Mouse (Mus musculus): ENCODE measurements around the gene Il34.

Il34 gene

GRCm38 (mm10) chr8:110776335-110776734 lies 29.4 kb downstream of the Il34 start:
- no peak for DNase-seq (ENCODE audit: low read depth, low spot score)

GRCm38 (mm10) chr8:110775721-110776120 lies 30.0 kb downstream of the Il34 start:
- no peak for DNase-seq (ENCODE audit: low read depth, low spot score)

GRCm38 (mm10) chr8:110775316-110775715 lies 30.4 kb downstream of the Il34 start:
- DNase-seq (ENCODE audit: low read depth, low spot score) = no peak

GRCm38 (mm10) chr8:110774725-110775124 lies 31.0 kb downstream of the Il34 start:
- DNase-seq (ENCODE audit: low read depth, low spot score) = no peak

- no peak for DNase-seq (ENCODE audit: low read depth, low spot score)
These were observed 31.7 kb downstream of the Il34 start for GRCm38 (mm10) chr8:110774047-110774446.

DNA sequence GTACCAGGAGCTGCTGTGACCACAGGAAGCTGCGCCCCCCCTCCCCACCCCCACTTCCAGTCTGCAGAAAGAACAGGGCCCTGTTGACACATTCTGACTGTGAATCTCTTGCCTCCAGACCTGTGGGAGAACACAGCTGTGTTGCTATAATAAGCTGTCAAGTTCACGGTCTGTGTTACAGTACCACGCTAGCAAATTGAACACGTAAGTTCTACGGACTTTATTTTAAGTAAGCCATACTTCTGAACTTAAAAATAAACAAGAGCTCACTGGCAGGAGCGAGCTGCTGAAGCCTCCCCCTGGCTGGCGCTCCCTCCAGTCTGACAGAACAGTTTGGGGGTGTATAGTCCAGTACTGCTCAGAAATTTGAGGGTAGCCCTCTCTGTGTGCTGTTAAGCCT lies 33.3 kb downstream of the Il34 start:
- no peak for DNase-seq (ENCODE audit: low read depth, low spot score)

GRCm38 (mm10) chr8:110767261-110767660 lies 38.5 kb downstream of the Il34 start:
- DNase-seq (ENCODE audit: low read depth, low spot score) = no peak

DNA sequence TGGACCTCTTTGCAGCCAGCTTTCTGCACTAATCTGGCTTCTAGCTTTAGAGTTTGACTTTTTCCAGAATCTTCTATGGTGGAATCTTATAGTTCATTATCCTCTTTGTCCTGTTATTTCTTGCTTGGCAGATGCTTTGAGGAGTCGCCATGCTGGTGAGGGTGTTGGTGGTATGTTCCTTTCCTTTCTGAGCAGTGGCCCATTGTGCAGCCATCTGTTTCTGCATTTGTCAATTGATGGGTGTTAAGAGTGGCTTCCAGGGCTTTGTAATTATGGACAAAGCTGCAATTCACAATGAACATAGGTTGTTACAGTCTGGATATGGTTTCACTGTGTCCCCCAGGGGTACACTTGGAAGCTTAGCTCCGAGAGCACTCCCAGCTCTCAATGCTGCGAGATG lies 41.1 kb downstream of the Il34 start:
- no peak for DNase-seq (ENCODE audit: low read depth, low spot score)

- no peak for DNase-seq (ENCODE audit: low read depth, low spot score)
These were observed 43.7 kb downstream of the Il34 start for GRCm38 (mm10) chr8:110761988-110762387.

GRCm38 (mm10) chr8:110761185-110761584 lies 44.5 kb downstream of the Il34 start:
- DNase-seq (ENCODE audit: low read depth, low spot score) = no peak

- no peak for DNase-seq (ENCODE audit: low read depth, low spot score)
These were observed 45.3 kb downstream of the Il34 start for GRCm38 (mm10) chr8:110760280-110760940.

DNA sequence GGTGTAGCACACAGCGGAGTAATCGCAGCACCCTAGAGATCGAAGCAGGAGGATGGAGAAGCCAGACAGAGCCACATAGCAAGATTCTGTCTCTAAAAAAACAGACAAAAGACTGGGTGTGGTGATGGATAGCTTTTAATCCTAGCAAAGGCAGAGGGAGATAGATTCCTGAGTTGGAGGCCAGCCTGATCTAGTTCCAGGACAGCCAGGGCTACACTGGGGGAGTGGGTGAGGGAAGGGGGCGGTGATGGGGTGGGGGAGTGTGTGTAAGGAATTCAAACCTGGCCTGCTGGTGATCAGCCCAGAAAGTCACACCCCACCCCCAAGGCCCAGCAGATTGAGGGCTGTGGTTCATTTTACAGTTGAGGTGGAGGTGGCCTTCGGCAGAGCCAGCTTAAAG lies 49.5 kb downstream of the Il34 start:
- no peak for DNase-seq (ENCODE audit: low read depth, low spot score)

DNA sequence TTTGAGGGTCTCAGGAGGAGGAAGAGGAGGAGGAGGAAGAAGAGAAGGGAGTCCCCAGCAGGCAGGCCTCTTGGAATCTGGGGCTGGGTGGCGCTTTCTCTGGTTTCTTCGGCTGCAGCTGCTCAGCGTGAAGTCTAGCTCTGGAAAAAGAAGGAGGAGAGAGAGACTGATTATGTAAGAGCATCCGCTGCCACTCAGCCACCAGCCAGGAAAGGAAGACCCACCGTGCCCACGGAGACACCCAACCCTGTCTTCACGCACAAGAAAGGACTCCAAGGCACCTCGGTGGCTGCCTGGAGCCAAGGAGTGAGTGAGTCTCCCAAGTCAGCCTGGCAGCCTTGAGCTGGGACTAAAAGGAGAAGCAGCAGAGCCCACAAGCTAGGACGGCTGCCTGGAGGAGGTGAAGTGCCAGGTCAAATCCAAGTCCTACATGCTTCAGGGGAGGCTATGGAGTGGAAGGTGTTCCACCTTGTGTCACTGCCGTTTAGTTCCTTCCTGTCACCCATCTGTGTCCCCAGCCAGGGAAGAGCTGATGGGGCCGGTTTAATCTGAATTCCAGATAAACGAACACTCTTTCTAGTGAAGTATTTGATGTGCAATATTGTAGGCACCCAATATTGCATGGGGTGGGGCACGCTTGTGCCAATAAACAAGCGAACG lies 50.1 kb downstream of the Il34 start:
- no peak for DNase-seq (ENCODE audit: low read depth, low spot score)

DNA sequence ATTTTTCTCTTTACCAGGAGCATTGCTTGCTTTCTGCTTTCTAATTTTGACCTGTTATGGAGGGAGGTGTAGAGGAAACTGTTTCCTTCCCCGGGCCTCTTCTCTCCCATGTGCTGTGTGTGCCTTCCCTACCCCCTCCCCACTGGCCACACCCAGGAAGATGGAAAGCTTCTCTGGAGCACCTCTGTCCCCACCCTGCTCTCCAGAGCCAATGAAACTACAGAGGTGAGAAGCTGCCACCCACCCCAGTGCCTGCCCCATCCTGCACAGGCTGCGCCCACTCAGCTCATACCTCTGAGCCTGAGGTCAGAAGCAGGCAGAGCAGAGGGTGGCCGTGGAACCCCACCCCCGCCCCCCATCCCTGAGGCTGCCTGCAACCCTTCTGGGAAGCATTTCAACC lies 51.0 kb downstream of the Il34 start:
- no peak for DNase-seq (ENCODE audit: low read depth, low spot score)

DNA sequence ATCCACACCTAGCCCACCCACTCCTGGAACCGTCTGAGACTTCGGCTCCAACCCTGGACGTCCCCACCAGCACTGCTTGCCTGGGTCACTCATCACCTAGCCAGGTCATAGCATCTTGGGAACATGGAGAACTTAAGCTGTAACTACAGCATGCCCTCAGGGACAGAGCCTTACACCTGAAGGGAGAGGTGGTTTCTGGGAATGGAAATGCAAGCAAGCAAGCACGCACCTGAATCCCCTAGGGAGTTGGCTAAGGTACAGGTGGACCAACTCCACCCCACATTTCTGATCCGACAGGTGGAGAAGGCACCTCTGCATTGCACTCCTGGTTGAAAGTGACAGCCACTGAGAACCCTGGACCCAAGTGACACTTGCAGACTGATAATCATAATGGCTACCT lies 54.2 kb downstream of the Il34 start:
- no peak for DNase-seq (ENCODE audit: low read depth, low spot score)

GRCm38 (mm10) chr8:110750269-110750668 lies 55.5 kb downstream of the Il34 start:
- no peak for DNase-seq (ENCODE audit: low read depth, low spot score)

DNA sequence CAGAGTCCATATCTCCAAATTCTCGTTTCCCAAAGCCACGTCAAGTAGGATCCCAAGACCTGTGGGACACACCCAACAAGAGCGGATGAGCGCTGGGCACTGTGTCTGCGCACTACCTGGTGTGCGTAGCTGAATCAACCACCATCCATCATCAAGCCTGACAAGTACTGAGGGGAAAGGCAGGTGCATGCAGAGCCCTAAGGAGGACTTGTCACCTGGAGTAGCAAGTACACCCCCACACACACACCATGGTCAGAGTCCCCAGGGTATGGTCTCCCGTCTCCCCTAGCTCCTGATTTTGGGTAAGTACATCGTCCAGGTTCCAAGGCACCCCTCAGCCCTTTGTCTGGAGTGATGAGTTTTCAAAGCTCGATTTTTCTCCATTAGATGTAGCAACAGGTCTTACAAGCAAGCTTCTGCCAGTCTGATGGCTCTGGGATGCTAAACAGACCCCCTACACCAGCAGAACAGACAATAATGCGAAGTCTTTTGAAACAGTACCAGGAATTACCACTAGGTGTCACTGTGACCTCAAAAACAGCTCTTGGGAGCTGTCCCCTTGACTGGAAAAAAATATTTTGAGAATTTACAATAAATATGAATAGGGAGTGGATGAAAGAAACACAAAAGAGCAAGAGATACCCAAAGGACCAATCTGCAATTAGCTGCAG lies 56.1 kb downstream of the Il34 start:
- DNase-seq (ENCODE audit: low read depth, low spot score) = peak; percentile 52

- no peak for DNase-seq (ENCODE audit: low read depth, low spot score)
These were observed 59.1 kb downstream of the Il34 start for GRCm38 (mm10) chr8:110746661-110747060.

DNA sequence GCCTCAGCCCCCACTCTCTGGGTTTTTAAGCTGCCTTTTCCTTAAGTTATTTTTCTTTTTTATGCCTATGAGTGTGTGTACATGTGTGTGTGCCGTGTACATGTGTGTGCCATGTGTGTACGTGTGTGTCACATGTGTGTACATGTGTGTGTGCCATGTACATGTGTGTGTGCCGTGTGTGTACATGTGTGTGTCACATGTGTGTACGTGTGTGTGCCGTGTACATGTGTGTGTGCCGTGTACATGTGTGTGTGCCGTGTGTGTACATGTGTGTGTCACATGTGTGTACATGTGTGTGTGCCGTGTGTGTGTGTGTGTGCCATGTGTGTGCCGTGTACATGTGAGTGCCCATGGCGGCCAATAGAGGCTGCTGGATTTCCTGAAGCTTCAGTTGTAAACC lies 60.6 kb downstream of the Il34 start:
- no peak for DNase-seq (ENCODE audit: low read depth, low spot score)

GRCm38 (mm10) chr8:110742452-110742818 lies 63.3 kb downstream of the Il34 start:
- no peak for DNase-seq (ENCODE audit: low read depth, low spot score)

DNA sequence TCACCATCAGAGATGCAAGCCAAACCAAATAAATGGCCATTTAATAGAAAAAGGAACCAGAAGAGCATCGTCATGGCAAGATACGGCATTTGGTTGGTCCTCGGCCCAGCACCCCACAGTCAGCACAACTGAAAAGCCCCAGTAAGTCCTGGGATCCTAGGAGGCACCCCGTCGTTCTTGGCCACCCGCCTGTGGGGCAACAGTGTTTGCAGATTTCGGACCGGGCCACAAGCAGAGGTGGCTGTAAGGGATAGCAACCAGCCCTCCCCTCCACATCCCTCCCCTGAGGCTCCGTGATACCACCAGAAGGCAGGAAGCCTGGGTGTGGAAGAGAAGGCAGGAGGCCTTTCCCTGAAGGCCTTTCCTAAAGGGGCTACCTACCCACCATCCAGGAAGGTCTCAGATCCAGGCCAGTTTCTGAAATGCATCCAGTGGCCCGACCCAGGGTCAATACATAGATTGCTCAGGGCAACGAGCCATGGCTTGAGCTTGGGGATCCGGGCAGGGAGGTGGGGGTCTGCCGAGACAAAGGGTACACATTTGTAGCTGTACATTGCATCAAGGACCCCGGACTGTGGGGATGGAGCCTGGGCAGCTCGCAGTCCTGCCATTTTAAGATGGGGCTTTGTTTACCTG lies 63.8 kb downstream of the Il34 start:
- DNase-seq (ENCODE audit: low read depth, low spot score) = no peak

DNA sequence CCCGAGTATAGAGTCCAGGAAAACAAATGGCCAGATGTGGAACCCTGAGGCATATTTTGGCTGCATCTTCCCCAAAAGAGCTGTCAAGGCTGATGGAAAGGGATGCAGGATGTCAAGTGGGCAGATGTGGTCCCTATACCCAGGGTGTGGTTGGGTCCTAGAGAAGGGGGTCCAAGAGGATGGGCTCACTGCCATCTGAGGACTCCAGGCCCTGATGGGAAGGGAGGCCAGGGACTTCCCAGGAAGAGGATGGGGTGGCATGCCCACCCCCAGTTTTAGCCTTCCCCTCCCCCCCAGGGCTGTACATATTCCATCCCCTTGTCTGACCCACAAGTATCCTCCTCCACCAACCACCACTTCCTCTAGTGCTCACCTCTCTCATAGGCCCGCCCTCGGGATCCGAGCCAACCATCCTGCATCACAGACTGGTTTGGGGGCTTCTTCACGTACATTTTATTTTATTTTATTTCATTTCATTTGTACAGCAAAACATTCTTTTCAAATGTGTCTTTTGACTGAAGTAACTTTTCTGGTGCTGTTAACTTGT lies 65.0 kb downstream of the Il34 start:
- DNase-seq (ENCODE audit: low read depth, low spot score) = no peak

Data from skeletal muscle tissue, adult 2 months (tissue).